Mouse (Mus musculus): ENCODE data around the gene Adcy2. TPM values are rescaled to one million over a fixed set of nuclear protein-coding genes. Genes with fewer than 3 reads are reported as not detected.
A peak's percentile ranks its signal among the peaks of the same experiment; 100 is the strongest.

Adcy2 gene
- total RNA-seq (2021), result 100 to 1,000 TPM; 122 to 125 TPM

DNA sequence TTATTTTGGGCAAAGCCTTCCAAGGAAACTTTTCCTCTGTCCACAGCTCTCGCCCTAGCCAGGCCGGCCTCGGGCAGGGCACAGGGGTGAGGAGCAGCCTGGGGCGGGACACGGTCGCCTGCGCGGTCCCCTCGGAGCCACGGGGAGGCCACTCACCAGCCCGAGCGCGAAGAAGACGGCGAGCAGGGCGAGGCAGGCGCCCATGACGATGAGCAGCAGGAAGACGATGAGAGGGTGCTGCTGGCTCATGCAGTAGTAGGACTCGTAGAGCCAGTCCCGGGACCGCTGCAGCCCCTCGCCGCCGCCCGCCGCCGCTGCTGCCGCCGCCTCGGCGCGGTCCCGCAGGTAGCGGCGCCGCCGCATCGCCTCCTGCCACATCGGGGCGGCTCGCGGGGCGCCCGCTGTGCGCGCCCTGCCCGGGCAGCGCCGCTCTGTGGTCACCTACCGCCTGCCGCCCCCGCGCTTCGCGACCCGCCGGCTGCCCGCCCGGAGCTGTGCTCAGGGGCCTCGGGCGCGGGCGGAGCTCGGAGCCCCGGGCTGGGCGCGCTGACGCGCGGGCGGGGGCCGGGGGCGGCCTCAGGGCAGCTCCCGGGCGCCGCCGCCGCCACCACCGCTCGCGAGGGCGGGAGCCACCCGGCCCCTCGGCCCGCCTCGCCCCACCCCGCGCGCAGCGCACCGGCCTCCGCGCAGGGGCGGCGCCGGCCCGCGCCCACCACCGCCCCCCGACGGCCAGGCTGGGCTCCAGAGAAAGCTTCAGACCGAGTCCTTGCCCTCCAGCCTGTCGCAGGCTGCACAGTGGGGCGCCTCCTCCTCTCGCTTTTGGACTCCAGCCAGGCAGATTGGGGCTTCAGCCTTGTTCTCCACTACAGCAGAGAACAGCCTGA, at the start of gene Adcy2:
Gene Adcy2 (minus strand): TSS at position 624 of the 884 bp plus-strand sequence.
- intact Hi-C loops (cut with DNase I), result loop anchor here (2.0 to 5.0 kb wide), 4 partner anchors 107 to 377 kb away; no protein-coding TSS in a partner anchor
- peak; percentile 59 to 69 for DNase-seq (ENCODE audit: low spot score in 2 of 2)

DNA sequence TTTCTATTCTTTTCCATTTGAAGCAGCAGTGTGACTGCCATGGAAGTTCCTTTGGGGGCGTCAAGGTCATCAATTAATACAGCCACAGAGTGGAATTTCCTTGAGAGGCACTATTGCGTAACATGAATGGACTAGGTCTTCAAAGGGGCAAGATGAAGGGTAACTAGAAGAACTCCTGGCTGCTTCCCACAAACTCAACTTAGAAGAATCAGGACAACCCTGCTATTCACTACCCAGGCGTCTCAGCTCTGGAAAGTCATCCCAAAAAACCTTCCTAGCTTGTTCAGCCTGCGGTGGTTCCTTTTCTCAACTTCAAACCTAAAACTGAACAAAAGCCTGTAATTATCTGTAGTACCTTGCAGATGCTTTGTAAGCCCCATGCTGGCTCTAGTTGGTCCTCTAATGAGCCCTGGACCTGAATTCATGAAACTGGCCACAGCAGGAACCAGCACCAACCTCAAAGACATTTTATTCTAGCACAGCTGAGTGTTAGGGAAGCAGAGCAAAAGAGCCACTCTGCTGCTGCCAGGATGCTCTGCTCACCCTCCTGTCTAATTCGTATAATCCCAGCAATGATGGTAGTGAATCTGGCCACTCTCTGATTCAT, 37.8 kb upstream of the Adcy2 start:
- intact Hi-C loops (cut with DNase I), result no loop called here
- peak in 1 of 2 experiments; percentile 46 for DNase-seq (ENCODE audit: low spot score in 2 of 2)

DNA sequence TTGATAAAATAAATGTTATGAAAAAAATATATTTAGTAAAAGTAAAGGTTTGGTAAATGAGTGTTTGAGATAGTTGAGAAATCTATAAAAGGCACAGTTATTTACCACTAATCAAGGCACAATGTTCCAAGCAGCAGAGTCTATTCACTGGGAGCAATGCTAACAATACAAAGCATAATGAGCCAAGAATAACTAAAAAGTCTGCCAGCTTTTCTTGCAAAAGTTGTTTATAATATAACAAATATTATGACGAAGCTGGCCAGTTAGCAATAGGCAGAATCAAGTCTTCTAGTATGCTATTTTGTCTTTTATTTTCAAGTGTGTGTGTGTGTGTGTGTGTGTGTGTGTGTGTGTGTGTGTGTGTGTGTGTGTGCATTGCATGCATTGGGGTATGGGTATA, 35.3 kb upstream of the Adcy2 start:
- DNase-seq (ENCODE audit: low spot score in 2 of 2), result no peak
- intact Hi-C loops (cut with DNase I), result no loop called here

DNA sequence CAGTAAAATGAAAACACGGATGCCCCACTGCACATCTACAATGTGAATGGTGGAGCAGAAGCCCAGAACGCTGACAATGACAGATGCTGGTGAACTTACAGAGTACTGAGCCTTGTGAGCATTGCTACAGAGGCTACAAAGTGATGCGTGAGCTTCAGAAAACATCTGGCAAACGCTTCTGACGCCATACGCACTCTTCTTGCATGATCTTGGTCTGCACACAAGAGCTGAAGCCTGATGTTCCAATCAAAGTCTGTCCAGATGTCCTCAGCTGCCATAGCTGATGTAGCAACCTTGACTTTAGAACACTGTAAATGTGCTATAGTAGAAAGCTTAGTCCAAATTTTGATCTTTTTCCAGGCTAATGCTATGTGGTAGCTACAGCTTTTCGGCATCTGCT, 34.2 kb upstream of the Adcy2 start:
- intact Hi-C loops (cut with DNase I), result no loop called here
- no peak for DNase-seq (ENCODE audit: low spot score in 2 of 2)

DNA sequence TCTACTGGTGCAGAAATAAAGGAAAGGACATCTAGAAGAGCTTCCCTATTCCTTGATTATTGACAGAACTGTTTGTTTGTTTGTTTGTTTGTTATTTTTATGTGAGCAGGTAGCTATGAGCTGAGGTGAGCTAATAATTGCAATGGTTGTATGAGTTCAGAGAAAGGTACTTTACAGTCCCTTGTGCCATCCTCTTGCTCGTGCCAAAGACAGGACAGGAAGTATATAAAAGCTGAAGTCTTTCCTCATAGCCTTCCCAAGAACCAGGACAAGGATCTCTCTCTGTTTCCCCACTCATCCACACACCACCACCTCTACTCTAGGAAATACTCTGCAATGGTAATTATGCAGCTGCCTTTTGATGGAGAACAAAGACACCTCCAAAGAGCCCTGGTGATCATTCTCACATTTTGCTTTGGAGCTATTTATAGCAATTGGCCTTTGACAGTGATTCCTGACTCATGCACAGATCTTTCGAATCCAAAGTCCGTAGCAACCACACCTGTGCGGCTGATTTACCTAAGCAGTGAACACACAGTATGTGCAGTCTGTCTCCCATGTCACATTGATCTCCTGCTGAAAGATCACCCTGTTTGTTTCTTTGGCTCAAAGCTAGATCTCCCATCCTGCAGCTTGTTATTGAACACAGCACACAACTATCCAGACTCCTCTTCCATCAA, 29.9 kb upstream of the Adcy2 start:
- no peak for DNase-seq (ENCODE audit: low spot score in 2 of 2)
- intact Hi-C loops (cut with DNase I), result no loop called here

DNA sequence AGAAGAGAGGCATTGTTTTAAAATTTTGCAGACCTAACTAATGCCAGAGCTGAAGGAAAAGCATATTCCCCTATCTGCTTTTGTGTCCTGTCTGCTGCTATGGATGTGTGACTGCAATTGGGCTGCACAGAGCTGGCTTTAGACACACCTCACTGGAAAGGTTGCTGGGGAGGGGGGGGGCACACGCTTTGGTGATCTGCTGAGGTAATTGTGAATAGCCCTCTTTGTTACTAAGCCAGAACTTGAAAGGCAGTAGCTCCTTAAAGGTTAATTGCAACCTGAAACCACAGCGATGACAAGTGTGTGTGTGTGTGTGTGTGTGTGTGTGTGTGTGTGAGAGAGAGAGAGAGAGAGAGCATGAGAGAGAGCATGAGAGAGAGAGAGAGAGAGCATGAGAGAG, 25.6 kb upstream of the Adcy2 start:
- no peak for DNase-seq (ENCODE audit: low spot score in 2 of 2)
- intact Hi-C loops (cut with DNase I), result loop anchor here (1.0 kb wide), 1 partner anchor 15 kb away; no protein-coding TSS in a partner anchor

DNA sequence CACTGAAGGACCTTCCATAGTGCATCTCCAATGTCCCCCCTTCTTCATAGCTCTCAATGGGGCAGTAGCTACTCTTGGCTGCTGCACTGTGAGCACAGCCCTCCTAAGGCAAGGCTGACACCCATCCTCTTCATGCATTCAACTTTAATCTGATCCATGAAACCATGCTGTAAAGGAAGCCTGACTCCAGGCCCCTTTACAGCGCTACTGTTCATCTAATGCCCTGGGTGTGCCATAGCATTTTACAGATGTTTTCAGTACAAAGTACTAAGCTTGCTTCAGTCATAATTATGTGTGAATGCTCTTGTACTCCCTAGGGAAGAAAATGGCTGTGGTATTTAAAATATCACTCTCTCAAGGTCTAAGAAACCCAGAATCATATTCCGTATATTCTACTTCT, 23.9 kb upstream of the Adcy2 start:
- DNase-seq (ENCODE audit: low spot score in 2 of 2), result no peak
- intact Hi-C loops (cut with DNase I), result no loop called here

DNA sequence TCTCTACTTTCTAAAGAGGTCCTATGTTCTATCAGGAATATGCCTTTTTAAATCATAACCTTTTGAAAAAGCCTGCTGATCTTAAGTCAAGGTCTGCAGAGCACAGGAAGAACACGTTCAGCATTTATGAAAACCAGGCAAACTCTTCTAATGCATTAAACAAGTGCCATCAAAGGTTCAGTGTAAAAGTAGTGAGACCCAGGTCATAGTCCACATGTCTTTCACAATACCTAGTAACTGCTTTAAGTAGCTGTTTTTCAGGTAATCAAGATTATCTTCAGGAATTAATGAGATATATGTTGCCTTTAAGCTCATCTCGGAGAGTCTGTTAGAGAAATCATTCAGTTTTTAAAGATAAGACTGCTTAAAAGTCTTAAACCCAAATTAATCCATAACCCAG, 21.2 kb upstream of the Adcy2 start:
- intact Hi-C loops (cut with DNase I), result no loop called here
- no peak for DNase-seq (ENCODE audit: low spot score in 2 of 2)

DNA sequence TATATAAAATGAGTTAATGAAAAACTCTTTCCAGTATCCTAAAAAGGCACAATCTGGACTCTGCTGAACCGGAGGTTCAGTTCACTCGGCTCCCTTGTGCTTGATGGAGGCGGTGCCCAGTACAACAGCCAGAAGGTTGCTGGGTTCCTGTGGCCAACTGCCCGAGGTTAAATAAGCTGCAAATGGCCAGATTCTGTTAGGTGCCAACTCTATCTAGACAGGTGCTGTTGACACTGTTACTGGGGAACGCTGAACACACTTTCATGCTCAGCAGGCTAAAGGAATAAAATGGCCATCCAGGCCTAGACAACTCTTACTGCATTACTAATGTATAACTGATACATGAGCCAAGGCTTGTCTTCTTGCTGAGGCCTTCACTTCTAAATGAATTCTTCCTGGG, 7.6 kb upstream of the Adcy2 start:
- intact Hi-C loops (cut with DNase I), result loop anchor here (10.0 kb wide), 1 partner anchor 68 kb away; no protein-coding TSS in a partner anchor
- no peak for DNase-seq (ENCODE audit: low spot score in 2 of 2)

DNA sequence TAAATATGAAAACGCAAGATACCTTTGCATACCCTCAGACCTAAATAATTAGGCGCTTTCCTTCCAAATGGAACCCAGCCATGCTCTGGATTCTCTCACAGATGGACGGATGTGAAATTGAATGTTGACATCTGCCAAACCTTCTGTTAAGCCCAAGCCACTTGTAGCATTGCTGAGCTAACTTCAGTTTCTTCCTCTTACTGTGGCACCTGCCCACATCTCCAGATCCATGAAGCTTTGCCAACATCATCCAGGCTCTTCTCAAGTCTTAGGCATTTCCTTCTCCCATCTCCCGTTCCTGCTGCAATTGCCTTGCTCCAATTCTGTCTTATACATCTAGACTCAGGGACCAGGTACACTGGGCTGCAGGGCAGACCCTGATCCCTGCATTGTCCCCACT, 6.8 kb upstream of the Adcy2 start:
- intact Hi-C loops (cut with DNase I), result loop anchor here (10.0 kb wide), 1 partner anchor 69 kb away; no protein-coding TSS in a partner anchor
- peak in 1 of 2 experiments; percentile 91 for DNase-seq (ENCODE audit: low spot score in 2 of 2)

DNA sequence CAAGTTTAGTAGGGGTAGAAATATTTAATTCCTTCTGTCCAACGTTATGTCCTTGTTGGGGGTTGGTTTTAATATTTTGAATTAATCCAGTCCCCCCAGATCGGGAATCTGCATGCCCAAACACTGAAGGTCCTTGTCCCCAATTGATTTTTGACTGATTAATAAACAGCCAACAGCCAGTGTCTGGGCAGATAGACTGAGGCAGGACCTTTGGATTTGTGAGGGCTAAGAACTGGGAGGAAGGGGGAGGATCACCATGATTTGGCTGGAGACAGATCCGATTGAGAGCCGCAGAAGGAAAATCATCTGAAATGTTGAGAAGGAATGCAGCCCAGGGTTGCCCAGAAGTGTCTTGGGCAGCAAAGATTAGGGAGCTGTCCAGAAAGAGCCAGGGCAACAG, 5.1 kb upstream of the Adcy2 start:
- intact Hi-C loops (cut with DNase I), result loop anchor here (5.0 to 10.0 kb wide), 3 partner anchors 70 to 478 kb away; no protein-coding TSS in a partner anchor
- no peak for DNase-seq (ENCODE audit: low spot score in 2 of 2)

DNA sequence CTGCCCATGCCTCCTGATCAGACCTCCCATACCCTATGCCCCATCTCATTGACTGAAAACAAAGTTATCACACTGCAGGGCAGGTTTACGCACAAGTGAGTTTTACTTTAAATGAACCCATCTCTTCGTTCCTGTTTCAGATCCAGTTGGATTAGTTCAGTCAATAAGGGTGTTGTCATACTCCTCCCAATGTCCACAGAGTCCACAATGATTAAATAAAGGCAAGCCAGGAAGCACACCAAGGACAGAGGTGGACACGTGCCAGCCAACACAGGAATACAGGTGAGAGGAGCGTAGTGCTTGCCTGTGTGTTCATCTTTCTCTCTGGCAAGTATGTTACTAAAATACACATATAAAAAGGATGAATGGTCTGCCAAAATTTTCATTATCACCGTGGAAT, 3.3 kb upstream of the Adcy2 start:
- intact Hi-C loops (cut with DNase I), result loop anchor here (1.0 to 10.0 kb wide), 4 partner anchors 72 to 480 kb away; no protein-coding TSS in a partner anchor
- no peak for DNase-seq (ENCODE audit: low spot score in 2 of 2)

DNA sequence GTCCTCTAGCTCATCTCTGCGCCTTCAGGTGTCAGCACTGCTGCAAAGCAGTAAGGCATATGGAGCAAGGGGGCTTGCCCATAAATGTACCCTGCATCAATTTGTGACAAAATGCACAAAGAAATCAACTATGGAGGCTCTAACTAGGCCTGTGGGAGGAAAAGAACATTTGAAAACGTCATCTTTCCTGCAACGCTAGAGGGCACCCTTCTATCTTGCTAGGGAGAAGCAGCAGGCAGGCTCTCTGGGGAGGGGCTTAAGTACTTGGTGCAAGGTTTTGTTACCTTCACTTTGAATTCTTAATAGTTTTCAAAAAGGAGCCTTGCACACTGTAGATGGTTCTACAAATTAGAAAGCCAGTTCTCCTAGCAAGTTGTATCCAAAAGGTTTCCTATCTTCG, 2.8 kb upstream of the Adcy2 start:
- intact Hi-C loops (cut with DNase I), result loop anchor here (1.0 to 10.0 kb wide), 4 partner anchors 73 to 480 kb away; no protein-coding TSS in a partner anchor
- DNase-seq (ENCODE audit: low spot score in 2 of 2), result peak; percentile 79 to 86

DNA sequence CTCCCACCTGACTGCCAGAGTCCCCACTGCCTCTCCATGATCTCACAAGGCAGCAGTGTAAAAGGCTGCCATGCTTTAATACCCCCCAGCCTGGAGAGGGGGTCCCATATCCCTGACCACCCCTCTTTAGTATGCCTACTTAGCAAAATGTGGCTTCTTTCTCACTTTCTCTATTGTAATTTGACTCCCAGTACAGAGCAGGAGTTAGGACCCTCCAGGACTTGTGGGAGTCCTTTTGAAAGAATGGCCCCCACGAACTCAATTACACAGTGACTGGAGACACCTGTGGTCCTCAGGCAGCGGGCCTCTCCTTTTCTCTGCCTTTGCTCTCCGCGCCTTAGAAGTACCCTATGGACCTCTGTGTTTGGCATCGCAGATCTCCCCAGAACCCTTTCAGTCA, 485 bp upstream of the Adcy2 start:
- intact Hi-C loops (cut with DNase I), result loop anchor here (2.0 to 10.0 kb wide), 8 partner anchors 75 to 482 kb away; no protein-coding TSS in a partner anchor

DNA sequence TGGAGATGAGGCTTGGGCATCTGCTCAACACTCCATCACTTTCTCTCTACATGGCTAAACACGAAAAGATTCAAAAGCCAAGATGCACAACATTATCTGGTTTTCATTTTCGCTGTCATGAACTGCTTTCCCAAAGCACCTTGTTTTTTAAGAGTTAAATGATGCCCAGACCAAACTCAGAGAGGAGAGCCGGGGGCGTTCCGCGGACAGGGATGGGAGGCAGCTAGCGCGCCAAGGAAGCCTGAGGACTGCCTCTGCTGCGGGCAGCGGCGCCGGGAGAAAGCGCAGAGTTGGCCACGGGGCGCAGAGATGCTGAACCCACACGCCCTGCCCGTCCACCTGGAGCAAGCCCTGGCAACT, 803 bp downstream of the Adcy2 start:
- intact Hi-C loops (cut with DNase I), result loop anchor here (2.0 to 5.0 kb wide), 4 partner anchors 106 to 376 kb away; no protein-coding TSS in a partner anchor
- peak; percentile 54 to 63 for DNase-seq (ENCODE audit: low spot score in 2 of 2)

More for the DNA sequence above, 485 bp upstream of the Adcy2 start:
- DNase-seq (ENCODE audit: low spot score in 2 of 2), result peak in 1 of 2 experiments; percentile 14

DNA sequence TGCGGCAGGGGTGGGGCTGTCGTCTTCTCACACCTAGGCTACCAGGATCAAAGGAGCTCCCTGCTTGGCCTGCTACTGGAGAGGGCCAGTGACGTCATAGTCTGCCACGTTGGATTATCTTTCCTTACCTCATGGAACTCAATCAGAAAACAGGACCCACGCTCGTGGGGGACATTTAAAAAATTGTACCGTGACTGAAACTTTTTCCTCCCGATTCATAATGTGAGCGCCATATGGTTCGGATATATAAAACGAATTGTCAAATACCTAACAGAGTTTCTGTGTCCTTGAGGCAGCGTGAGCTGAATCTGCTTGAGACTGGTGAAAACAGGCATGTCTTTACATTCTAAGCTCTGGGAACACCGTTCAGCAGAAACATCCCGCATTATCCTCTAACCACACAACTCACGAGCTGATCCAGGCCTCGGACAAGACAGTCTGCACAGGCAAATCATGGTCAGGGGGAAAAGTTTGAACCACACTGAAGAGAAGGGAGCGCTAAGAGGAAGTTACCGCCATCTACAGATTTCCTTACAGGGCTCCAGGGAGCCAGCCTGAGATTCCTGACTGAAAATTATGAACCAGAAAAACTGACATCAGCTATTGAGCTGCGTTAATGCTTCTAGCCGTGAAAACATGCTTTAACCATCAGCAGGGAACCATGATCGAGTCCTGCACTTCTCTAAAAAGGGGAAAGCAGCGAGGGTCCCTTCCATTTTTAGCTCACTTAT, 1.4 kb downstream of the Adcy2 start:
- DNase-seq (ENCODE audit: low spot score in 2 of 2), result peak in 1 of 2 experiments; percentile 57
- intact Hi-C loops (cut with DNase I), result loop anchor here (2.0 to 5.0 kb wide), 4 partner anchors 106 to 376 kb away; no protein-coding TSS in a partner anchor

DNA sequence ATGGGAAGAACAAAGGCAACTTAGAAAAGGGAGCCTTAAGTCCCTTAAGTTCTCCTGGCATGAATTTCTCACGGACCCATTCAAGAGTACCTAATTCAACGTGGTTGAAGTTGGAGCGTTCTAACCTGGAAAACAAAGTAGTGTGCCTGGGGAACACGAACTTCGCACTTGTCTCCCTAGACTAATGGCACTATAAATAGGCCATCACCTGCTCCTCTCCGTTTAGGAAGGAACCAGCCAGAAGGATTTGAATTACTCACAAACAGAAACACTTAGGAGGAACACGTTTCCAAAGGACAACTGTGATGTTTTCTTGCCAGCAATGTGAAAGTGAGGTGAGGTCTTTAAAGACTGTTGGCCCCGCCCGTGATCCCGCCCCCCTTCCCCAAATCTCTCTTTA, 2.0 kb downstream of the Adcy2 start:
- intact Hi-C loops (cut with DNase I), result loop anchor here (5.0 kb wide), 2 partner anchors 105 to 375 kb away; no protein-coding TSS in a partner anchor
- no peak for DNase-seq (ENCODE audit: low spot score in 2 of 2)

DNA sequence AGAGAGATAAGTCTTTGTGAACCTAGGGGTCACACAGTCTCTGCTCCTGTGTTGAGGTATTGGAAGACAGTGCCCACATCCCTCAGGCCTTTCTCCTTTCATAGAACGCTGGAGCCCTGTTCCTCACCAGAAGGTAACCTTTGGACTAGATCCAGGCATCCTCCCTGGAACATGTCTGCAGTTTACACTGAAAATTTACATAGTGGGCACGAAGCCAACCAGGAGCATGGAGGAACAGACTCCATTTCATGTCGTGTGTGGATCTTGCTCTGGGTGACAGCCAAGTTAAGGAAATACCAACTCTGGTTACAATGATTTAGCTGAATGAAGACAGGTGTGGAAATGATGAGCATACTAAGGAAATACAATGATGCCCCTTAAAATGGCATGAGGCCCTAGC, 2.7 kb downstream of the Adcy2 start:
- intact Hi-C loops (cut with DNase I), result loop anchor here (5.0 kb wide), 2 partner anchors 104 to 374 kb away; no protein-coding TSS in a partner anchor

DNA sequence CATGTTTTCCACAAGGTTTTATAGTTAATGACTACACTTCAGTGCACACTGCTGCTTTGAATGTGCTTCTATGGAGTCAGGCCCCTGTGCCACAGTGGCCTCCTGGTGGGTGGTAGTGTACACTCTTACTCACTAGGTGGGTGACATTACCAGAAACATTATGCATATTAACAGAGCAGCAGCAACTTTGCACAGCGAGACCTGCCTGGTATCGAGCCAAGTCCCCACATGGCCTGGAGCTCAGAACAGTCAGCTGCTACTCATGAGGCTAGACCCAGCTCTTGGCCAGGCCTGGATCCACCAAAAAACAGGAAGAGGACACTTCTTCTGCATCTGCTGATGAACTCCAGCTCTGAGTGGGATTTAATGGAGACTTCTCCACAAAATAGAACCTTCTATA, 13.6 kb downstream of the Adcy2 start:
- intact Hi-C loops (cut with DNase I), result no loop called here
- DNase-seq (ENCODE audit: low spot score in 2 of 2), result no peak

More for the DNA sequence above, 2.7 kb downstream of the Adcy2 start:
- no peak for DNase-seq (ENCODE audit: low spot score in 2 of 2)
